Mouse (Mus musculus): ENCODE measurements around the gene Zfpm1. TPM values are rescaled to one million over a fixed set of nuclear protein-coding genes. Genes with fewer than 3 reads are reported as not detected.
A peak's percentile ranks its signal among the peaks of the same experiment; 100 is the strongest.

Gene Zfpm1
- polyA plus RNA-seq, 1 experiment from 2014 or later: 7.7 TPM

DNA sequence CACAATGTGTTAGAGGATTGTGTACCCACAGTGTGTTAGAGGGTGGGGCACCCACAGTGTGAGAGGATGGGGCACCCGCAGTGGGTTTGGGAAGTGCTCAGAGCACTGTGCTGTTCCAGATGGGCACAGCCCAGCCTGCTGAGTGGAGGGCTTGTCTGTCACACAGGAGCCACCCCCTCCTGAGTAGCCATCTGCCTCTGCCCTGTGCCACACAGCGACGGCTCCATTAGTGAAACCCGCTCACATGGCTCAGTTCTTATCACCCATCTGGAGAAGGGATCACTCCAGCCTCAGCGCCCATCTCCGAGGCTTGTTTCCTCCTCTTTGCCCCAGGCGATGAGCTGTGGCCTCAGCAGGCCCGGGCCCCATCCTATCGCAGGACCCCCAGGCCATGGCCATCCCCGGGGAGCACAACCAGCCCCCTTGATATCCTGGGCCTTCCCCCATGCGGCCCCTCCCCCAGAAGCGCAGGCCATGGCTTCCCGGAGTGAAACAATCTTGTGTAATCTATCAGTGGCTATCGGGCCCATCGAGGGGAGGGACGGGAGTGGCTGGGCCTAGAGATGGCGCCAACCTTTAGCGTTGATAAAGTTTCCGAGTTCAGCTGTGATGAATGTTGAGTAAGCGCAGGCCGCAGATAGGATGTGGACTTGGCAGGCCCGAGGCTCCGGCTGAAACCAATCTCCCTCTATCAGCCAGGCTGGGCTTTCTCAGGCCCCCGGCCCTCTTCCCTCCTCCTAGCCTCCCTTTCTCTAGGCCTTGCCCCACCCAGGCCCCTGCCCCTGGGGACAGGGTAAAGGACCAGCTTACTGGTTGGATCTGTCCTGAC, 14.4 kb downstream of the Zfpm1 start:
- Histone ChIP-seq H3K27ac (ENCODE audit: low read depth, low read length) (peak overlapping the region; percentile 60), H3K36me3 (ENCODE audit: control insufficient read depth, insufficient read depth) (no peaks in the 10 kb centered on the region; the same call in 1 of the 2 replicates), H3K4me1 (replicated peaks; ENCODE audit: control insufficient read depth, insufficient read depth, low read length) (peaks cover 23% of the 10 kb centered on the region), H3K27me3 (replicated peaks; ENCODE audit: control insufficient read depth, insufficient read depth, low read length) (no peaks in the 10 kb centered on the region), H3K9ac (ENCODE audit: low read depth, low read length) (peak overlapping the region; percentile 22; the same call in 1 of the 2 replicates), H3K9me3 (ENCODE audit: control insufficient read depth) (no peaks in the 10 kb centered on the region), H3K4me2 (replicated peaks; ENCODE audit: low read depth) (peak overlapping the region; percentile 27), H3K4me3 (ENCODE audit: low read depth, low read length) (no peak overlapping the region)
- WGBS: 23% methylated on average over 24 of the region's 24 CpGs
- 0 out of 2 replicates have a peak, but pooled peaks have one; percentile 12 for TF ChIP-seq CTCF (IDR thresholded peaks at IDR 0.05; ENCODE audit: low read depth)
- no peak for ATAC-seq

DNA sequence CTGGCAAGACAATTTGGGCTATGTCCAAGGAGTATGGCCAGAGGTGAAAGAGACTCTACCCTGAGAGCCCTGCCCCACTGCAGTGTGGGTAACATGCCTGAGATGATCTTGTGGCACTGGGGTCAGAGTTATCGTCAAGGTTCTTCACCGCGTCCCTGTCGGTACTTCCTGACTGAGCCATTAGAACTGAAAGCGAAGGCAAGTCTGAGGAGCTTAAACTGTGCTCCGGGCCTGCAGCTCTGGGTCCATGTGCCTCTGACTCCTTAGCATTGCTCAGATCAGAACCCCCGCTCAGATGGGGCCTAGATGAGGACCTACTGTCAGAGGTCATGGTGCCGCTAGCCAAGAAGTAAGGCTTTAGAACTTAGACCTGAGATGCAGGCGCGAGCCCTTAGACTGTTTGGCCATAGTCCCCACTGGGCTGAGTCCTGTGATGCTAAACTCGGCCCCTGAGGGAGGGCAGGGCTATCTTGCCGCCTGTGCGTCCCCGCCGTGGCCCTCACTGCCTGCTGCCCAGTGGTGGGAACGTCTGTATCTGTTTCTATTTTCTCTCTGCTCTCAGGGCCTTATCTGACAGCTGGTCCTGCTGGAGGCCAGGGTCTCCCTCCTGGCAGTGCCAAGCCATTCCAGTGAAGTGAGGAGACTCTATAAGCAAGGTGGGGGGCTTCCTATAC, 17.8 kb downstream of the Zfpm1 start:
- Histone ChIP-seq H3K9me3 (ENCODE audit: control insufficient read depth) (no peaks in the 10 kb centered on the region), H3K4me3 (ENCODE audit: low read depth, low read length) (no peak overlapping the region), H3K4me2 (replicated peaks; ENCODE audit: low read depth) (peak overlapping the region; percentile 13; the same call in 1 of the 2 replicates), H3K27me3 (replicated peaks; ENCODE audit: control insufficient read depth, insufficient read depth, low read length) (no peaks in the 10 kb centered on the region), H3K36me3 (ENCODE audit: control insufficient read depth, insufficient read depth) (no peaks in the 10 kb centered on the region; the same call in 1 of the 2 replicates), H3K4me1 (replicated peaks; ENCODE audit: control insufficient read depth, insufficient read depth, low read length) (peaks cover 24% of the 10 kb centered on the region), H3K27ac (ENCODE audit: low read depth, low read length) (no peak overlapping the region; the same call in 1 of the 2 replicates), H3K9ac (ENCODE audit: low read depth, low read length) (peak overlapping the region; percentile 18; the same call in 1 of the 2 replicates)
- no peak for ATAC-seq
- WGBS: 51% methylated on average over 16 of the region's 16 CpGs
- TF ChIP-seq CTCF (IDR thresholded peaks at IDR 0.05; ENCODE audit: low read depth): no peak

GRCm38 (mm10) chr8:122301081-122301480, 19.1 kb downstream of the Zfpm1 start:
- H3K4me1 ChIP-seq (replicated peaks; ENCODE audit: control insufficient read depth, insufficient read depth, low read length): peaks cover 24% of the 10 kb centered on the region
- no peak overlapping the region for H3K4me3 ChIP-seq (ENCODE audit: low read depth, low read length)
- H3K27me3 ChIP-seq (replicated peaks; ENCODE audit: control insufficient read depth, insufficient read depth, low read length): no peaks in the 10 kb centered on the region
- 77% methylated on average over 13 of the region's 13 CpGs for WGBS
- no peaks in the 10 kb centered on the region for H3K9me3 ChIP-seq (ENCODE audit: control insufficient read depth)
- no peak overlapping the region for H3K9ac ChIP-seq (ENCODE audit: low read depth, low read length)
- ATAC-seq: no peak
- no peak overlapping the region for H3K4me2 ChIP-seq (replicated peaks; ENCODE audit: low read depth)
- no peak overlapping the region for H3K27ac ChIP-seq (ENCODE audit: low read depth, low read length)
- peaks cover 2% of the 10 kb centered on the region; the same call in 1 of the 2 replicates for H3K36me3 ChIP-seq (ENCODE audit: control insufficient read depth, insufficient read depth)
- no peak for TF ChIP-seq CTCF (IDR thresholded peaks at IDR 0.05; ENCODE audit: low read depth)

DNA sequence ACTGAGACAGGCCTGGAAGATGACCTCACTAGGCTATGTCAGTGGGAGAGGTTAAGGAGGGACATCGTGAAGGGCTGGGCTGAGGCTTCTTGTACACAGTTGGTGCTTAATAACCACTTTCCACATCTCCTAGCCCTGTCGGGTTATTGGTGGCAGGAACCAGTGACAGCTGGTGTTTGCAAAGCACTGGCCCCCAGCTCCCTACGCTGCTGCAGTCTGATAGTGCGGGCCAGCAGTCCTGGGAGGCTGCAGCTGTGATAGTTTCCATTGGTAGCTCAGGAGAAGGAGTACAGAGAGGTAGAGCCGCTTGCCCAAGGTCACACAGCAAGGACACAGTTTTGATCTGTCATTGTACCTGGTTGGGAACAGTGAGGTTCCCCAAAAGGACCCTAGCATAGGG, 19.9 kb downstream of the Zfpm1 start:
- no peak overlapping the region for H3K27ac ChIP-seq (ENCODE audit: low read depth, low read length)
- no peak overlapping the region for H3K9ac ChIP-seq (ENCODE audit: low read depth, low read length)
- TF ChIP-seq CTCF (IDR thresholded peaks at IDR 0.05; ENCODE audit: low read depth): no peak
- no peaks in the 10 kb centered on the region for H3K27me3 ChIP-seq (replicated peaks; ENCODE audit: control insufficient read depth, insufficient read depth, low read length)
- H3K36me3 ChIP-seq (ENCODE audit: control insufficient read depth, insufficient read depth): peaks cover 8% of the 10 kb centered on the region; the same call in 1 of the 2 replicates
- H3K4me3 ChIP-seq (ENCODE audit: low read depth, low read length): no peak overlapping the region
- peaks cover 19% of the 10 kb centered on the region for H3K4me1 ChIP-seq (replicated peaks; ENCODE audit: control insufficient read depth, insufficient read depth, low read length)
- no peak overlapping the region for H3K4me2 ChIP-seq (replicated peaks; ENCODE audit: low read depth)
- WGBS: 48% methylated on average over 5 of the region's 5 CpGs
- H3K9me3 ChIP-seq (ENCODE audit: control insufficient read depth): no peaks in the 10 kb centered on the region
- no peak for ATAC-seq

- no peak overlapping the region for H3K4me2 ChIP-seq (replicated peaks; ENCODE audit: low read depth)
- H3K9ac ChIP-seq (ENCODE audit: low read depth, low read length): no peak overlapping the region
- no peak overlapping the region for H3K27ac ChIP-seq (ENCODE audit: low read depth, low read length)
- WGBS: 48% methylated on average over 6 of the region's 6 CpGs
- no peak for TF ChIP-seq CTCF (IDR thresholded peaks at IDR 0.05; ENCODE audit: low read depth)
- H3K9me3 ChIP-seq (ENCODE audit: control insufficient read depth): no peaks in the 10 kb centered on the region
- no peaks in the 10 kb centered on the region for H3K27me3 ChIP-seq (replicated peaks; ENCODE audit: control insufficient read depth, insufficient read depth, low read length)
- H3K36me3 ChIP-seq (ENCODE audit: control insufficient read depth, insufficient read depth): peaks cover 17% of the 10 kb centered on the region; the same call in 1 of the 2 replicates
- H3K4me3 ChIP-seq (ENCODE audit: low read depth, low read length): no peak overlapping the region
- no peak for ATAC-seq
- peaks cover 14% of the 10 kb centered on the region for H3K4me1 ChIP-seq (replicated peaks; ENCODE audit: control insufficient read depth, insufficient read depth, low read length)
Measured at GRCm38 (mm10) chr8:122303451-122303850, 21.5 kb downstream of the Zfpm1 start.

DNA sequence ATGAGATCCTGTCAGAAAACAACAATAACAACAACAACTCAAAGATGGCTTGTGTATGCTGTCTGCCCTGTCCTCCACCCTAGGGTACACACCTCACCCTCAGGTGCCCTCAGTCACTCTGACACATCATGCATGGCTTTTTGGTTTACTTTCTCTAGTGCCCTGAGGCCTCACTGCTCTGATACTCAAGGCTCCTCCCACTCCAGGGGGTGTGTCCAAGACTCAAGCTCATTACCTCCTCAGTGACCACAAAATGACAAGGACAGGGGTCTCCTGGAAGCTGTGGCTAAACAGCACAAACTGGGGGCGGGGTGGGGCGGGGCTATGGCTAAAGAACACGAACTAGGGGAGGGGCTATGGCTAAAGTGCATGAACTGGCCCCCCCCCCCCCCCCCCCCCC, 22.1 kb downstream of the Zfpm1 start:
- Histone ChIP-seq H3K27ac (ENCODE audit: low read depth, low read length) (no peak overlapping the region), H3K4me2 (replicated peaks; ENCODE audit: low read depth) (no peak overlapping the region), H3K4me1 (replicated peaks; ENCODE audit: control insufficient read depth, insufficient read depth, low read length) (peaks cover 15% of the 10 kb centered on the region), H3K9me3 (ENCODE audit: control insufficient read depth) (no peaks in the 10 kb centered on the region), H3K4me3 (ENCODE audit: low read depth, low read length) (no peak overlapping the region), H3K27me3 (replicated peaks; ENCODE audit: control insufficient read depth, insufficient read depth, low read length) (no peaks in the 10 kb centered on the region), H3K9ac (ENCODE audit: low read depth, low read length) (no peak overlapping the region), H3K36me3 (ENCODE audit: control insufficient read depth, insufficient read depth) (peaks cover 22% of the 10 kb centered on the region; the same call in 1 of the 2 replicates)
- no peak for TF ChIP-seq CTCF (IDR thresholded peaks at IDR 0.05; ENCODE audit: low read depth)
- ATAC-seq: no peak
- 3% methylated on average over 3 of the region's 3 CpGs for WGBS
